Mouse (Mus musculus): ENCODE results near the gene D10Jhu81e.
A peak's percentile ranks its signal among the peaks of the same experiment; 100 is the strongest.
"Not testable (repeated sequence)": the region's sequence is repeated elsewhere in the genome, so short reads cannot be mapped to it uniquely, and the experiment has no call there.

Gene D10Jhu81e

GRCm38 (mm10) chr10:78134975-78135798, 34.4 kb downstream of the D10Jhu81e start:
- Histone ChIP-seq H3K9me3 (ENCODE audit: low read length) (peaks cover 5% of the 10 kb centered on the region; the same call in 1 of the 2 replicates), H3K27me3 (ENCODE audit: insufficient read depth, low read length) (peaks cover 15% of the 10 kb centered on the region), H3K36me3 (ENCODE audit: insufficient read depth, low read length) (no peaks in the 10 kb centered on the region), H3K4me3 (replicated peaks; ENCODE audit: low read length) (peak overlapping the region; percentile 59), H3K4me1 (replicated peaks; ENCODE audit: low read depth, low read length) (peaks cover 20% of the 10 kb centered on the region)
- TF ChIP-seq NANOG (IDR thresholded peaks at IDR 0.05; ENCODE audit: borderline replicate concordance, low read length) (no peak), CTCF (conservative IDR thresholded peaks at IDR 0.05; ENCODE audit: low read length) (no peak), POU5F1 (IDR thresholded peaks at IDR 0.05; ENCODE audit: borderline replicate concordance, low read length) (no peak)

- Histone ChIP-seq H3K27me3 (ENCODE audit: insufficient read depth, low read length) (peaks cover 23% of the 10 kb centered on the region), H3K4me3 (replicated peaks; ENCODE audit: low read length) (no peak overlapping the region), H3K9me3 (ENCODE audit: low read length) (peaks cover 5% of the 10 kb centered on the region; the same call in 1 of the 2 replicates), H3K36me3 (ENCODE audit: insufficient read depth, low read length) (no peaks in the 10 kb centered on the region), H3K4me1 (replicated peaks; ENCODE audit: low read depth, low read length) (peaks cover 20% of the 10 kb centered on the region)
- TF ChIP-seq CTCF (conservative IDR thresholded peaks at IDR 0.05; ENCODE audit: low read length) (no peak), POU5F1 (IDR thresholded peaks at IDR 0.05; ENCODE audit: borderline replicate concordance, low read length) (no peak), NANOG (IDR thresholded peaks at IDR 0.05; ENCODE audit: borderline replicate concordance, low read length) (no peak)
Measured at GRCm38 (mm10) chr10:78134400-78134799, 35.2 kb downstream of the D10Jhu81e start.

GRCm38 (mm10) chr10:78129998-78130397, 39.6 kb downstream of the D10Jhu81e start:
- Histone ChIP-seq H3K4me3 (replicated peaks; ENCODE audit: low read length) (no peak overlapping the region), H3K27me3 (ENCODE audit: insufficient read depth, low read length) (peaks cover 24% of the 10 kb centered on the region), H3K36me3 (ENCODE audit: insufficient read depth, low read length) (no peaks in the 10 kb centered on the region), H3K4me1 (replicated peaks; ENCODE audit: low read depth, low read length) (peaks cover 9% of the 10 kb centered on the region), H3K9me3 (ENCODE audit: low read length) (peaks cover 5% of the 10 kb centered on the region; the same call in 1 of the 2 replicates)
- no peak for TF ChIP-seq POU5F1 (IDR thresholded peaks at IDR 0.05; ENCODE audit: borderline replicate concordance, low read length)
- TF ChIP-seq NANOG (IDR thresholded peaks at IDR 0.05; ENCODE audit: borderline replicate concordance, low read length) = no peak

DNA sequence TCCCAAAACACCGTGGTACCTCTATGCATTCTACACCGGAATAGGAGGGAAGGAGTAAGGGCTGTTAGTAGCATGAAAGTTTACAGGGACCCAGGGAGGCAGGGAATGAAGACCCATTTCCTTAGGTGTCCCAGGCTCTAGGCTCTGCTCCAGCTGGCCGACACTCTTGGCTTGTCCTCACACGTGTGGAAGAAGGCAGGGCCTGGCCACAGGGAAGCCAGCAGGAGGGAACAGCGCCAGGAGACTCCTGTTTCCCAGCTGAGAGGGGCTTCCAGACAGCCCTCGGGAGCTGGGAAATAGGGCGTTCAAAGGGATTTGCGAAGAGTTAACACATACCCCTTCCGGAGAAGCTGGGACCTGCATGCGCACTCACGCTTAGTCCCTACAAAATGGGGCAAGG, 40.2 kb downstream of the D10Jhu81e start:
- Histone ChIP-seq H3K36me3 (ENCODE audit: insufficient read depth, low read length) (no peaks in the 10 kb centered on the region), H3K4me3 (replicated peaks; ENCODE audit: low read length) (no peak overlapping the region), H3K27me3 (ENCODE audit: insufficient read depth, low read length) (peaks cover 24% of the 10 kb centered on the region), H3K4me1 (replicated peaks; ENCODE audit: low read depth, low read length) (peaks cover 3% of the 10 kb centered on the region), H3K9me3 (ENCODE audit: low read length) (peaks cover 5% of the 10 kb centered on the region; the same call in 1 of the 2 replicates)
- TF ChIP-seq NANOG (IDR thresholded peaks at IDR 0.05; ENCODE audit: borderline replicate concordance, low read length) (no peak), CTCF (conservative IDR thresholded peaks at IDR 0.05; ENCODE audit: low read length) (no peak), POU5F1 (IDR thresholded peaks at IDR 0.05; ENCODE audit: borderline replicate concordance, low read length) (no peak)

- TF ChIP-seq NANOG (IDR thresholded peaks at IDR 0.05; ENCODE audit: borderline replicate concordance, low read length) = no peak
- TF ChIP-seq CTCF (conservative IDR thresholded peaks at IDR 0.05; ENCODE audit: low read length) = no peak
- TF ChIP-seq POU5F1 (IDR thresholded peaks at IDR 0.05; ENCODE audit: borderline replicate concordance, low read length) = no peak
- no peak overlapping the region for H3K4me3 ChIP-seq (replicated peaks; ENCODE audit: low read length)
- peaks cover 5% of the 10 kb centered on the region; the same call in 1 of the 2 replicates for H3K9me3 ChIP-seq (ENCODE audit: low read length)
- H3K4me1 ChIP-seq (replicated peaks; ENCODE audit: low read depth, low read length) = no peaks in the 10 kb centered on the region
- H3K36me3 ChIP-seq (ENCODE audit: insufficient read depth, low read length) = no peaks in the 10 kb centered on the region
- H3K27me3 ChIP-seq (ENCODE audit: insufficient read depth, low read length) = peaks cover 24% of the 10 kb centered on the region
Measured at GRCm38 (mm10) chr10:78128647-78129046, 40.9 kb downstream of the D10Jhu81e start.

DNA sequence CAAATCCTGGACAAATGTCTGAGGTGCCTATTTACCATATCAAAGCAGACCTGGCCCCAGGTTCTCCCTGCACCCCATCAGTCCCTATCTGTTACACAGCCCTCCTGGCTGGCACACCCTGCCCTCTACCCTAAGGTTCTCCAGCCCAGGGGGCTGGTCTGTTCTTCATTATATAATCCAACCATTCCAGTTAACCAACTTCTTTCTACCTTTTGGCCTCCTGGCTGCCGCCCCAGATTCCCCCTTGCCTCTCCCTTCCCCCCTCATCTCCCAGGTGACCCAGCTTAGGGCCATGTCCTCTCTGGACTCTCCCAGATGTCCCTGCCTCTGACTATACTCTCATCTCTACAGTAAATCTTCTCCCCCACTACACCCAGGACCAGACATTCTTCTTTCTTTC, 41.7 kb downstream of the D10Jhu81e start:
- TF ChIP-seq NANOG (IDR thresholded peaks at IDR 0.05; ENCODE audit: borderline replicate concordance, low read length) = no peak
- no peak for TF ChIP-seq POU5F1 (IDR thresholded peaks at IDR 0.05; ENCODE audit: borderline replicate concordance, low read length)
- TF ChIP-seq CTCF (conservative IDR thresholded peaks at IDR 0.05; ENCODE audit: low read length) = no peak
- H3K9me3 ChIP-seq (ENCODE audit: low read length) = peaks cover 5% of the 10 kb centered on the region; the same call in 1 of the 2 replicates

DNA sequence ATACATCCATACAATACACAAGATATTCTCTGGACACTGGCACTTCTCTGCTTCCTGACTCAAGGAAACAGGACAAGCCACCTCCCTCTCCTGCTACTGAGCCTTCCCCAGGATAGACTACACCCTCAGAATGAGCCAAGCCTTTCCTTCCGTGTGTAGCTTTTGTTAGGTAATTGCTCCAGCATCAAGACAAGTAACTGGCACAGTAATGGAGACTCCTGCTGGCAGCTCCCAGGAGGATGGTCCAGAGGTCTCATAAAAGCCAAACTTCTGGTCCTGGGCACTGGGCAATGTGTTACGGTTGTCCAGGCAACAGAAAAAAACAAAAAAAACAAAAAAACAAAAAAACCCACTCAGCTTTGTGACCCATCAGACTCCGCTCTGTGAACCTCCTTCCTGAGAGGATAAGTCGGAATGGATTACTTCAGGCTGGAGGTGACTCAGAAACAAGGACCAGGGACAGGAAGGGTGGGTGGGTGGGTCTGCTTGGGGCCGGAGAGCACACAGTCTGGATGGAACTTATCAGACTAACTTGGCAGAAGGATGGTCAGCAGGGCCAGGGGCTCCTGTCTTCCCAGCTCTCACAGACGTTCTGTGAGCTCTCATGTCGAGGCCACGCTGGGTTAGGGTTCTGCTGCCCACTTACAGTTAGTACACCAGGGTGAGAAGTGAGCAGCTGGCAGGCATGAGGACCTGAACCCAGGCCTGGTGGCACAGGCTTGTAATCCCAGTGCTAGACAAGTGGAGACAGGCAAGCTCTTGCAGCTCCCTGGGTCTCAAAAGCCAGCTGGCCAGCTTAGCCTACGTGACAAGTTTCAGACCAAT, 42.3 kb downstream of the D10Jhu81e start:
- H3K4me3 ChIP-seq (replicated peaks; ENCODE audit: low read length) = no peak overlapping the region
- H3K27me3 ChIP-seq (ENCODE audit: insufficient read depth, low read length) = peaks cover 24% of the 10 kb centered on the region
- no peaks in the 10 kb centered on the region for H3K4me1 ChIP-seq (replicated peaks; ENCODE audit: low read depth, low read length)
- TF ChIP-seq POU5F1 (IDR thresholded peaks at IDR 0.05; ENCODE audit: borderline replicate concordance, low read length) (no peak), CTCF (conservative IDR thresholded peaks at IDR 0.05; ENCODE audit: low read length) (no peak), NANOG (IDR thresholded peaks at IDR 0.05; ENCODE audit: borderline replicate concordance, low read length) (no peak)
- H3K9me3 ChIP-seq (ENCODE audit: low read length) = no peaks in the 10 kb centered on the region
- H3K36me3 ChIP-seq (ENCODE audit: insufficient read depth, low read length) = no peaks in the 10 kb centered on the region

More for the DNA sequence above, 41.7 kb downstream of the D10Jhu81e start:
- Histone ChIP-seq H3K4me1 (replicated peaks; ENCODE audit: low read depth, low read length) (no peaks in the 10 kb centered on the region), H3K36me3 (ENCODE audit: insufficient read depth, low read length) (no peaks in the 10 kb centered on the region), H3K27me3 (ENCODE audit: insufficient read depth, low read length) (peaks cover 24% of the 10 kb centered on the region), H3K4me3 (replicated peaks; ENCODE audit: low read length) (no peak overlapping the region)

- Histone ChIP-seq H3K27me3 (ENCODE audit: insufficient read depth, low read length) (peaks cover 23% of the 10 kb centered on the region), H3K36me3 (ENCODE audit: insufficient read depth, low read length) (no peaks in the 10 kb centered on the region), H3K4me3 (replicated peaks; ENCODE audit: low read length) (no peak overlapping the region), H3K9me3 (ENCODE audit: low read length) (no peaks in the 10 kb centered on the region), H3K4me1 (replicated peaks; ENCODE audit: low read depth, low read length) (no peaks in the 10 kb centered on the region)
- no peak for TF ChIP-seq NANOG (IDR thresholded peaks at IDR 0.05; ENCODE audit: borderline replicate concordance, low read length)
- no peak for TF ChIP-seq CTCF (conservative IDR thresholded peaks at IDR 0.05; ENCODE audit: low read length)
- no peak for TF ChIP-seq POU5F1 (IDR thresholded peaks at IDR 0.05; ENCODE audit: borderline replicate concordance, low read length)
Measured at GRCm38 (mm10) chr10:78126311-78126710, 43.3 kb downstream of the D10Jhu81e start.

- H3K36me3 ChIP-seq (ENCODE audit: insufficient read depth, low read length); H3K4me1 ChIP-seq (replicated peaks; ENCODE audit: low read depth, low read length); H3K9me3 ChIP-seq (ENCODE audit: low read length); H3K4me3 ChIP-seq (replicated peaks; ENCODE audit: low read length): not testable (repeated sequence)
- peaks cover 17% of the 10 kb centered on the region for H3K27me3 ChIP-seq (ENCODE audit: insufficient read depth, low read length)
Measured at GRCm38 (mm10) chr10:78125061-78125460, 44.5 kb downstream of the D10Jhu81e start.

GRCm38 (mm10) chr10:78124137-78124536, 45.4 kb downstream of the D10Jhu81e start:
- H3K27me3 ChIP-seq (ENCODE audit: insufficient read depth, low read length) = peaks cover 10% of the 10 kb centered on the region
- not testable (repeated sequence) for H3K36me3 ChIP-seq (ENCODE audit: insufficient read depth, low read length); H3K4me1 ChIP-seq (replicated peaks; ENCODE audit: low read depth, low read length); H3K4me3 ChIP-seq (replicated peaks; ENCODE audit: low read length); H3K9me3 ChIP-seq (ENCODE audit: low read length)

Data from E14TG2a.4 (cell line).